Mouse (Mus musculus) cortical plate, adult 2 months (tissue): ENCODE measurements at regions not wholly inside any gene's neighbourhood (a gene's known extent, or its start where the extent isn't known, plus 50 kb on each side); places are given as distances from the start of the nearest gene placed in this dataset.

Source experiments
- H3K27ac ChIP-seq: fragments of 200-500 bp; 2 replicates; pipeline ENCODE4 v1.5.1; 2012; ENCODE audit warnings: low read length, control low read depth, inconsistent platforms; ENCODE audit not compliant: insufficient read depth
- H3K4me1 ChIP-seq: fragments of 200-500 bp; 2 replicates; pipeline ENCODE4 v1.6.1; 2011; ENCODE audit warnings: low read length; ENCODE audit not compliant: control insufficient read depth, insufficient read depth
- H3K4me3 ChIP-seq: fragments of 200-500 bp; 2 replicates; pipeline ENCODE4 v1.5.1; 2011; ENCODE audit warnings: mild to moderate bottlenecking, low read length, control low read depth; ENCODE audit not compliant: insufficient read depth
- CTCF ChIP-seq: fragments of 200-500 bp; IDR thresholded peaks from 2 replicates; pipeline ENCODE4 v1.5.1; 2011; ENCODE audit warnings: mild to moderate bottlenecking, control low read depth, low read length; ENCODE audit not compliant: insufficient read depth; ENCODE audit errors: extremely low read depth
- POLR2A ChIP-seq: fragments of 200-500 bp; IDR thresholded peaks from 2 replicates; pipeline ENCODE4 v1.6.1; 2011; ENCODE audit warnings: mild to moderate bottlenecking, low read length, control low read depth; ENCODE audit not compliant: insufficient read depth; ENCODE audit errors: extremely low read depth

GRCm38 (mm10) chr2:21908813-21909480, 318.4 kb upstream of the Myo3a start:
- peaks cover 3% of the 10 kb centered on the region; the same call in 1 of the 2 replicates for H3K4me1 ChIP-seq

GRCm38 (mm10) chr2:21909481-21909966, 317.8 kb upstream of the Myo3a start:
- no peak overlapping the region for H3K27ac ChIP-seq
- TF ChIP-seq POLR2A: no peak
- TF ChIP-seq CTCF: peak; percentile 88
- H3K4me3 ChIP-seq: peak overlapping the region; percentile 29; the same call in 1 of the 2 replicates
- peaks cover 3% of the 10 kb centered on the region; the same call in 1 of the 2 replicates for H3K4me1 ChIP-seq

More at GRCm38 (mm10) chr2:21908813-21909480, 318.4 kb upstream of the Myo3a start:
- TF ChIP-seq POLR2A (no peak), CTCF (no peak)
- Histone ChIP-seq H3K4me3 (0 out of 2 replicates have a peak overlapping the region, but pooled peaks have one; percentile 29), H3K27ac (peak overlapping the region; percentile 17; the same call in 1 of the 2 replicates)

- TF ChIP-seq POLR2A (no peak), CTCF (0 out of 2 replicates have a peak, but pooled peaks have one; percentile 15)
- peak overlapping the region; percentile 42 for H3K4me3 ChIP-seq
- peak overlapping the region; percentile 86 for H3K27ac ChIP-seq
- peaks cover 2% of the 10 kb centered on the region; the same call in 1 of the 2 replicates for H3K4me1 ChIP-seq
These were observed 309.3 kb upstream of the Myo3a start for GRCm38 (mm10) chr2:21917804-21918690.

- H3K27ac ChIP-seq: peak overlapping the region; percentile 86
- H3K4me3 ChIP-seq: no peak overlapping the region
- H3K4me1 ChIP-seq: peaks cover 2% of the 10 kb centered on the region; the same call in 1 of the 2 replicates
- TF ChIP-seq POLR2A (no peak), CTCF (no peak)
These were observed 308.2 kb upstream of the Myo3a start for GRCm38 (mm10) chr2:21919091-21919490.

- Histone ChIP-seq H3K4me3 (no peak overlapping the region), H3K27ac (no peak overlapping the region), H3K4me1 (no peaks in the 10 kb centered on the region)
- no peak for TF ChIP-seq POLR2A
- TF ChIP-seq CTCF: no peak
These were observed 299.6 kb upstream of the Myo3a start for GRCm38 (mm10) chr2:21927656-21928055.

GRCm38 (mm10) chr2:21939993-21940392, 287.3 kb upstream of the Myo3a start:
- H3K27ac ChIP-seq: no peak overlapping the region
- TF ChIP-seq CTCF: no peak
- no peak for TF ChIP-seq POLR2A
- no peaks in the 10 kb centered on the region for H3K4me1 ChIP-seq
- no peak overlapping the region for H3K4me3 ChIP-seq

GRCm38 (mm10) chr2:21940797-21941487, 286.4 kb upstream of the Myo3a start:
- TF ChIP-seq CTCF: peak; percentile 17; the same call in 1 of the 2 replicates
- no peak for TF ChIP-seq POLR2A
- no peaks in the 10 kb centered on the region for H3K4me1 ChIP-seq
- H3K27ac ChIP-seq: no peak overlapping the region
- no peak overlapping the region for H3K4me3 ChIP-seq

GRCm38 (mm10) chr2:21941488-21942000, 285.8 kb upstream of the Myo3a start:
- Histone ChIP-seq H3K4me1 (no peaks in the 10 kb centered on the region), H3K27ac (no peak overlapping the region), H3K4me3 (no peak overlapping the region)
- TF ChIP-seq CTCF: no peak
- TF ChIP-seq POLR2A: no peak

- H3K4me1 ChIP-seq: no peaks in the 10 kb centered on the region
- no peak overlapping the region for H3K4me3 ChIP-seq
- TF ChIP-seq CTCF (no peak), POLR2A (no peak)
- H3K27ac ChIP-seq: no peak overlapping the region
These were observed 283.6 kb upstream of the Myo3a start for GRCm38 (mm10) chr2:21943676-21944075.
